Mouse (Mus musculus) adrenal gland, adult 2 months (tissue): ENCODE data around the gene Bud31. TPM values are rescaled to one million over a fixed set of nuclear protein-coding genes. Genes with fewer than 3 reads are reported as not detected.
"Not testable (repeated sequence)": the region's sequence is repeated elsewhere in the genome, so short reads cannot be mapped to it uniquely, and the experiment has no call there.

Experiments
- DNase-seq: peaks from one replicate; pipeline ENCODE4 v3.0.0; 2021
- long read RNA-seq: library from polyadenylated mRNA; stranded (forward); transcript quantifications from one replicate; pipeline ENCODE4 v2.0.0, GENCODE M21; 2021
- polyA plus RNA-seq: library from polyadenylated mRNA; depleted of rRNA; stranded (reverse); fragments of >200 nt; gene quantifications from 2 replicates; pipeline ENCODE4 v1.2.3, GENCODE M21; 2012; rRNA removed
- total RNA-seq, 2 experiments: library from RNA; stranded (reverse); gene quantifications; 2 replicates each; pipeline ENCODE4 v1.2.3; 2021

Gene Bud31
- 100 to 1,000 TPM; 103 to 113 TPM for total RNA-seq
- polyA plus RNA-seq = 26.2 and 27.3 TPM in 2 replicates
- long read RNA-seq, transcript Bud31-207 (6 exons, 867 nt) = major isoform, 31 of 41 reads
- long read RNA-seq, partial matches to known transcripts = 2 of 41 reads
- long read RNA-seq, other reads (novel, unspliced or antisense) = 2 of 41 reads

- peak; percentile 96 for DNase-seq
These were observed at the start of gene Bud31, which contains the start of gene Pdap1 for GRCm38 (mm10) chr5:145139571-145140519. Bud31 (plus strand) TSS chr5:145140362. Pdap1 (minus strand) TSS chr5:145140238.

- no peak for DNase-seq
These were observed 44.0 kb upstream of the Bud31 start for GRCm38 (mm10) chr5:145096195-145096594.

GRCm38 (mm10) chr5:145098340-145098821 is 41.8 kb upstream of the Bud31 start:
- DNase-seq = no peak

- DNase-seq = no peak
These were observed 39.2 kb upstream of the Bud31 start for GRCm38 (mm10) chr5:145100960-145101359.

- DNase-seq = not testable (repeated sequence)
These were observed 38.7 kb upstream of the Bud31 start for GRCm38 (mm10) chr5:145101451-145101850.

GRCm38 (mm10) chr5:145102706-145103105 is 37.5 kb upstream of the Bud31 start:
- no peak for DNase-seq

- no peak for DNase-seq
These were observed 35.8 kb upstream of the Bud31 start for GRCm38 (mm10) chr5:145104328-145104727.

GRCm38 (mm10) chr5:145105694-145106275 is 34.4 kb upstream of the Bud31 start:
- peak; percentile 71 for DNase-seq

GRCm38 (mm10) chr5:145110401-145110800 is 29.8 kb upstream of the Bud31 start:
- no peak for DNase-seq

- peak; percentile 70 for DNase-seq
These were observed 27.6 kb upstream of the Bud31 start for GRCm38 (mm10) chr5:145112566-145112965.

- no peak for DNase-seq
These were observed 26.7 kb upstream of the Bud31 start for GRCm38 (mm10) chr5:145113416-145113815.

GRCm38 (mm10) chr5:145114071-145114605 is 26.0 kb upstream of the Bud31 start, which contains the start of gene Arpc1b:
Arpc1b (plus strand) TSS chr5:145114215.
- DNase-seq = peak; percentile 88

GRCm38 (mm10) chr5:145114606-145115473 is 25.3 kb upstream of the Bud31 start:
- peak; percentile 81 for DNase-seq

GRCm38 (mm10) chr5:145115736-145116135 is 24.4 kb upstream of the Bud31 start:
- DNase-seq = no peak

GRCm38 (mm10) chr5:145116316-145116715 is 23.8 kb upstream of the Bud31 start:
- peak; percentile 82 for DNase-seq

GRCm38 (mm10) chr5:145116916-145117315 is 23.2 kb upstream of the Bud31 start:
- peak; percentile 78 for DNase-seq

- DNase-seq = peak; percentile 34
These were observed 22.2 kb upstream of the Bud31 start for GRCm38 (mm10) chr5:145118005-145118404.

GRCm38 (mm10) chr5:145118461-145118860 is 21.7 kb upstream of the Bud31 start:
- DNase-seq = no peak

GRCm38 (mm10) chr5:145119385-145119784 is 20.8 kb upstream of the Bud31 start:
- no peak for DNase-seq

GRCm38 (mm10) chr5:145120921-145121320 is 19.2 kb upstream of the Bud31 start:
- no peak for DNase-seq

- DNase-seq = no peak
These were observed 16.8 kb upstream of the Bud31 start for GRCm38 (mm10) chr5:145123396-145123795.
